Mouse (Mus musculus) hindbrain, postnatal 0 days (tissue): Measurements from ENCODE around the gene Rab36. TPM values are rescaled to one million over a fixed set of nuclear protein-coding genes. Genes with fewer than 3 reads are reported as not detected.

ENCODE experiments used
- ATAC-seq: fragments of 200-750 bp; cut with Nextera tagmentation; 2 replicates; pipeline ENCODE4 v1.8.0; 2017; ENCODE audit warnings: mild to moderate bottlenecking, moderate TSS enrichment, moderate library complexity
- DNase-seq: peaks from one replicate; pipeline ENCODE4 v3.0.0-alpha.2; 2015; ENCODE audit warnings: low spot score
- H3K27ac ChIP-seq: fragments of 300-500 bp; sonication (generic); 2 replicates; pipeline ENCODE4 v1.5.1; 2014; ENCODE audit warnings: mild to moderate bottlenecking
- H3K27me3 ChIP-seq: fragments of 300-500 bp; sonication (generic); 2 replicates; pipeline ENCODE4 v1.6.1; 2014; ENCODE audit warnings: low read length, mixed read lengths; ENCODE audit not compliant: insufficient read depth
- H3K36me3 ChIP-seq: fragments of 300-500 bp; sonication (generic); 2 replicates; pipeline ENCODE4 v1.6.1; 2014; ENCODE audit warnings: low read length, mixed read lengths; ENCODE audit not compliant: insufficient read depth
- H3K4me1 ChIP-seq: fragments of 300-500 bp; sonication (generic); 2 replicates; pipeline ENCODE4 v1.6.1; 2014; ENCODE audit warnings: antibody characterized with exemption, low read length, mixed read lengths; ENCODE audit not compliant: insufficient read depth
- H3K4me2 ChIP-seq: fragments of 300-500 bp; sonication (generic); 2 replicates; pipeline ENCODE4 v1.6.1; 2014; ENCODE audit warnings: low read depth, mild to moderate bottlenecking, low read length, moderate library complexity, mixed read lengths
- H3K4me3 ChIP-seq: fragments of 300-500 bp; sonication (generic); 2 replicates; pipeline ENCODE4 v1.5.1; 2014; ENCODE audit warnings: low read length
- H3K9ac ChIP-seq: fragments of 300-500 bp; sonication (generic); replicated peaks from 2 replicates; pipeline ENCODE4 v1.6.1; 2014; ENCODE audit warnings: mild to moderate bottlenecking, low read length, moderate library complexity, mixed read lengths
- H3K9me3 ChIP-seq: fragments of 300-500 bp; sonication (generic); 2 replicates; pipeline ENCODE4 v1.6.1; 2016; ENCODE audit warnings: low read length, mixed read lengths
- CTCF ChIP-seq: IDR thresholded peaks from 2 replicates; pipeline ENCODE4 v1.5.1; 2016; ENCODE audit warnings: antibody characterized with exemption, control low read depth, low read depth
- WGBS: fragments of 180-500 bp; shearing (Covaris S2); extraction: QIAGEN DNeasy Blood & Tissue Kit; methylation state at CpG from one replicate; pipeline ENCODE4 v1.1.7; 2014; 5-methylcytosine and 5-hydroxymethylcytosine counted together
- polyA plus RNA-seq: library from polyadenylated mRNA; unstranded; fragments of >200 nt; fragmentation: Nextera tagmentation; extraction: Ambion mirVana; gene quantifications from 2 replicates; pipeline ENCODE4 v1.2.1, GENCODE M21; 2015
- total RNA-seq: library from RNA; depleted of rRNA; stranded (reverse); fragments of >200 nt; gene quantifications from 2 replicates; pipeline ENCODE4 v1.2.3, GENCODE M21; 2014

Gene Rab36
- total and polyA plus RNA-seq, 2 experiments from 2014 or later, result 17.7 to 25.3 TPM

GRCm38 (mm10) chr10:75061341-75062188, 24.7 kb downstream of the Rab36 start:
- DNase-seq, result peak; percentile 46
- H3K27ac ChIP-seq, result peak overlapping the region; percentile 85
- peak overlapping the region; percentile 81 for H3K4me2 ChIP-seq
- WGBS, result 3% methylated on average over 67 of the region's 71 CpGs
- no peak for TF ChIP-seq CTCF
- ATAC-seq, result no peak
- no peaks in the 10 kb centered on the region for H3K9me3 ChIP-seq
- no peaks in the 10 kb centered on the region for H3K27me3 ChIP-seq
- H3K4me1 ChIP-seq, result peaks cover 48% of the 10 kb centered on the region
- H3K9ac ChIP-seq, result peak overlapping the region; percentile 77
- H3K4me3 ChIP-seq, result peak overlapping the region; percentile 87
- H3K36me3 ChIP-seq, result no peaks in the 10 kb centered on the region

GRCm38 (mm10) chr10:75062189-75062561, 25.3 kb downstream of the Rab36 start:
- H3K4me3 ChIP-seq, result peak overlapping the region; percentile 87
- no peaks in the 10 kb centered on the region for H3K9me3 ChIP-seq
- peak overlapping the region; percentile 77 for H3K9ac ChIP-seq
- peak; percentile 44 for DNase-seq
- no peak for TF ChIP-seq CTCF
- no peak overlapping the region for H3K27ac ChIP-seq
- peaks cover 52% of the 10 kb centered on the region for H3K4me1 ChIP-seq
- no peaks in the 10 kb centered on the region for H3K36me3 ChIP-seq
- ATAC-seq, result no peak
- H3K27me3 ChIP-seq, result no peaks in the 10 kb centered on the region
- H3K4me2 ChIP-seq, result peak overlapping the region; percentile 81
- WGBS, result 11% methylated on average over 6 of the region's 6 CpGs

- DNase-seq (no peak), ATAC-seq (no peak)
- Histone ChIP-seq H3K4me3 (peak overlapping the region; percentile 87), H3K27ac (no peak overlapping the region), H3K36me3 (no peaks in the 10 kb centered on the region), H3K9me3 (no peaks in the 10 kb centered on the region), H3K4me2 (peak overlapping the region; percentile 81), H3K27me3 (no peaks in the 10 kb centered on the region), H3K9ac (peak overlapping the region; percentile 77; the same call in 1 of the 2 replicates), H3K4me1 (peaks cover 55% of the 10 kb centered on the region)
- no peak for TF ChIP-seq CTCF
- WGBS, result 48% methylated on average over 6 of the region's 6 CpGs
These were observed 25.8 kb downstream of the Rab36 start for GRCm38 (mm10) chr10:75062621-75063020.

- Histone ChIP-seq H3K9ac (peak overlapping the region; percentile 41), H3K4me3 (peak overlapping the region; percentile 87), H3K27ac (no peak overlapping the region; the same call in 1 of the 2 replicates), H3K9me3 (no peaks in the 10 kb centered on the region), H3K4me2 (peak overlapping the region; percentile 81), H3K27me3 (no peaks in the 10 kb centered on the region), H3K4me1 (peaks cover 63% of the 10 kb centered on the region), H3K36me3 (no peaks in the 10 kb centered on the region)
- ATAC-seq (no peak), DNase-seq (peak; percentile 36)
- 33% methylated on average over 12 of the region's 12 CpGs for WGBS
- no peak for TF ChIP-seq CTCF
These were observed 26.6 kb downstream of the Rab36 start for GRCm38 (mm10) chr10:75063301-75063965.

GRCm38 (mm10) chr10:75065691-75066090, 28.8 kb downstream of the Rab36 start:
- 72% methylated on average over 6 of the region's 6 CpGs for WGBS
- ATAC-seq (no peak), DNase-seq (no peak)
- no peak for TF ChIP-seq CTCF
- no peak overlapping the region for H3K4me3 ChIP-seq
- no peaks in the 10 kb centered on the region for H3K36me3 ChIP-seq
- no peak overlapping the region for H3K27ac ChIP-seq
- no peak overlapping the region for H3K9ac ChIP-seq
- peak overlapping the region; percentile 10; the same call in 1 of the 2 replicates for H3K4me2 ChIP-seq
- no peaks in the 10 kb centered on the region for H3K9me3 ChIP-seq
- peaks cover 56% of the 10 kb centered on the region for H3K4me1 ChIP-seq
- no peaks in the 10 kb centered on the region for H3K27me3 ChIP-seq

GRCm38 (mm10) chr10:75067446-75067845, 30.6 kb downstream of the Rab36 start:
- no peaks in the 10 kb centered on the region for H3K9me3 ChIP-seq
- H3K27me3 ChIP-seq, result no peaks in the 10 kb centered on the region
- no peak overlapping the region for H3K9ac ChIP-seq
- no peak overlapping the region for H3K4me2 ChIP-seq
- no peaks in the 10 kb centered on the region for H3K36me3 ChIP-seq
- H3K27ac ChIP-seq, result no peak overlapping the region
- no peak overlapping the region for H3K4me3 ChIP-seq
- peaks cover 49% of the 10 kb centered on the region for H3K4me1 ChIP-seq
- TF ChIP-seq CTCF, result no peak
- ATAC-seq (no peak), DNase-seq (no peak)
